Mouse (Mus musculus) lung, embryonic 14.5 days (tissue): ENCODE measurements at regions not wholly inside any gene's neighbourhood (a gene's known extent, or its start where the extent isn't known, plus 50 kb on each side); places are given as distances from the start of the nearest gene placed in this dataset.

Experiments
- ATAC-seq: fragments of 200-750 bp; cut with Nextera tagmentation; 2 replicates; pipeline ENCODE4 v1.8.0; 2017; ENCODE audit warnings: mild to moderate bottlenecking, moderate TSS enrichment, moderate library complexity; ENCODE audit not compliant: insufficient read depth
- DNase-seq: peaks from one replicate; pipeline ENCODE4 v3.0.0-alpha.2; 2015
- H3K27ac ChIP-seq: fragments of 300-500 bp; sonication (generic); 2 replicates; pipeline ENCODE4 v1.5.1; 2014; ENCODE audit warnings: low read depth, mild to moderate bottlenecking, moderate library complexity
- H3K27me3 ChIP-seq: fragments of 300-500 bp; sonication (generic); 2 replicates; pipeline ENCODE4 v1.6.1; 2014; ENCODE audit warnings: low read length, control low read depth; ENCODE audit not compliant: insufficient read depth
- H3K36me3 ChIP-seq: fragments of 300-500 bp; sonication (generic); 2 replicates; pipeline ENCODE4 v1.6.1; 2014; ENCODE audit warnings: control low read depth; ENCODE audit not compliant: insufficient read depth
- H3K4me1 ChIP-seq: fragments of 300-500 bp; sonication (generic); 2 replicates; pipeline ENCODE4 v1.6.1; 2014; ENCODE audit warnings: antibody characterized with exemption, control low read depth; ENCODE audit not compliant: insufficient read depth
- H3K4me2 ChIP-seq: fragments of 300-500 bp; sonication (generic); 2 replicates; pipeline ENCODE4 v1.6.1; 2014; ENCODE audit warnings: mild to moderate bottlenecking
- H3K4me3 ChIP-seq: fragments of 300-500 bp; sonication (generic); 2 replicates; pipeline ENCODE4 v1.5.1; 2014; ENCODE audit warnings: low read depth, low read length
- H3K9ac ChIP-seq: fragments of 300-500 bp; sonication (generic); 2 replicates; pipeline ENCODE4 v1.6.1; 2014
- H3K9me3 ChIP-seq: fragments of 300-500 bp; sonication (generic); 2 replicates; pipeline ENCODE4 v1.6.1; 2016; ENCODE audit warnings: low read depth, low read length, control low read depth
- CTCF ChIP-seq: IDR thresholded peaks from 2 replicates; pipeline ENCODE4 v1.5.1; 2016; ENCODE audit warnings: antibody characterized with exemption, low read depth
- WGBS: fragments of 180-500 bp; shearing (Covaris S2); extraction: QIAGEN DNeasy Blood & Tissue Kit; methylation state at CpG from one replicate; pipeline ENCODE4 v1.1.7; 2014; 5-methylcytosine and 5-hydroxymethylcytosine counted together

GRCm38 (mm10) chr16:78443262-78443661 lies 66.3 kb upstream of the Btg3 start:
- WGBS: 78% methylated on average over 8 of the region's 8 CpGs
- Histone ChIP-seq H3K27me3 (no peaks in the 10 kb centered on the region), H3K9me3 (no peaks in the 10 kb centered on the region), H3K4me3 (no peak overlapping the region), H3K4me1 (no peaks in the 10 kb centered on the region), H3K4me2 (no peak overlapping the region), H3K9ac (no peak overlapping the region), H3K36me3 (no peaks in the 10 kb centered on the region), H3K27ac (no peak overlapping the region)
- ATAC-seq: no peak
- no peak for DNase-seq
- TF ChIP-seq CTCF: no peak

DNA sequence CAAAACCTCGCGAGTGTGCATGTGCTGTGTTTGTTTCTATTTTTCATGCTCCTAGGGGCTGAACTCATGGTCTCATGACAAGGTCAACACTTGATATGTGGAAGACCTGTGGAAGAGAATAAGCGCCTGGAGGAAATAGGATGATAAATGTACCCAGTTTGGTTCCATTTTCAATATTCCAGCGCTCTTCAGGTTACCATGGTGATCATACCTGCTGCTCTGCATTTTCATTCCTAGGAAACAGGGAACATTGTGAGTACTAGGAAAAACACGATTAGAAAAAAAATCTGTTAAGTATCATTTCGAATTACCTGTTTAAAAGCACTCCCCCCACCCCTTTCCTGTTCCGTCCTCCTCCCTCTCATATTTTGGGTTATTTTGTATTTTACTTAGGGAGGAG lies 65.8 kb upstream of the Btg3 start:
- H3K27me3 ChIP-seq: no peaks in the 10 kb centered on the region
- ATAC-seq: no peak
- H3K27ac ChIP-seq: no peak overlapping the region

GRCm38 (mm10) chr16:78441961-78442360 lies 65.0 kb upstream of the Btg3 start:
- ATAC-seq (no peak), DNase-seq (no peak)
- H3K9ac ChIP-seq: no peak overlapping the region
- H3K27ac ChIP-seq: no peak overlapping the region
- H3K27me3 ChIP-seq: no peaks in the 10 kb centered on the region
- H3K36me3 ChIP-seq: no peaks in the 10 kb centered on the region
- no peaks in the 10 kb centered on the region for H3K4me1 ChIP-seq
- WGBS: 83% methylated on average over 6 of the region's 6 CpGs
- H3K4me2 ChIP-seq: no peak overlapping the region
- no peak for TF ChIP-seq CTCF
- H3K4me3 ChIP-seq: no peak overlapping the region
- H3K9me3 ChIP-seq: no peaks in the 10 kb centered on the region

More for the DNA sequence above, 65.8 kb upstream of the Btg3 start:
- Histone ChIP-seq H3K4me3 (no peak overlapping the region), H3K4me2 (no peak overlapping the region), H3K4me1 (no peaks in the 10 kb centered on the region), H3K9me3 (no peaks in the 10 kb centered on the region), H3K36me3 (no peaks in the 10 kb centered on the region), H3K9ac (no peak overlapping the region)
- 85% methylated on average over 7 of the region's 7 CpGs for WGBS
- no peak for TF ChIP-seq CTCF
- DNase-seq: no peak

DNA sequence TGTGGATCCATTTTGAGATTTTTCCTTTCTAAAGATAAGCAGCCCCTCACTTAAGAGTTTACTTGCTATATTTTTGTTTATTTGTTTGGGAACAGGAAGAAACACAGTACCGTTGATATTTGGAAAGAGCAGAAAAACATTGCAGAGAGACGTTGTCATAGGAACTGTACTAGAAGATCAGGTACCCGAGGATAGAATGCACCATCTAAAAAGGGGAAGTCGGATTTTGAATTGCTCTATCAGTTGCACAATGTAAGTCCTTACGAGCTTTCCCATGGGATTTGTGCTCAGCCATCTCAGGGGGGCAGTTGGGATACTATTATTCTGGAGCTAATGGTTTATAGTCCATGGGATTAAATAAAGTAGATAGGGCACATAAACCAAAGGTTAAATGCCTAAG lies 58.7 kb upstream of the Btg3 start:
- no peak for TF ChIP-seq CTCF
- H3K4me3 ChIP-seq: no peak overlapping the region
- DNase-seq (no peak), ATAC-seq (no peak)
- H3K4me1 ChIP-seq: no peaks in the 10 kb centered on the region
- WGBS: 67% methylated on average over 5 of the region's 5 CpGs
- no peaks in the 10 kb centered on the region for H3K36me3 ChIP-seq
- H3K27ac ChIP-seq: no peak overlapping the region
- no peaks in the 10 kb centered on the region for H3K9me3 ChIP-seq
- H3K27me3 ChIP-seq: no peaks in the 10 kb centered on the region
- H3K9ac ChIP-seq: no peak overlapping the region
- no peak overlapping the region for H3K4me2 ChIP-seq

DNA sequence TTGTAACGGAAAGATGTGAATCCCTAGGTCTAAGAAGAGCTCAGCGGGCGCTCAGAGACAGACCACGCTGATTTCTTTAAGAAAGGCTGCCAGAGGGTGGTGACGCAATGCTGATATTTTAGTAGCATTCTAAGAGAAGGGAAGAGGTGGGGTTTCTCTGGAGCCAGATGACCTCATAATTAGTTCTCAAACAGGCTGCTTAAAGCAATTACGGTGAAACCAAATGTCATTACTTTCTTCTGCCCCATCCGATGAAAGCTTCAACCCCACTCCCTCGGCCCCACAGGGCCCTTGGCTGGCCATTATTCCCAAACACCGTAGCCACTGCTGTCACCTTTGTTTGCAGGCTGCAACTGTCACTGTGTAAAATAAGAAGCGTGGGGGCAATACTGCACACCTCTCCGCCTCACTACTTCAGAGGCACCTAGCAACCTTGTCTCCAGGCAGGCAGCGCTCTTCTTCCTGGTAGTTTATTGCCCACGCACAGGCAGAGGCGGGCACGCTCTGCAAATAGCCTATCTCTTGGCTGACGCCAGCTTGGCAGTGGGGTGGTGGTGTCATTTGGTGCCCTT lies 50.6 kb upstream of the Btg3 start:
- Histone ChIP-seq H3K4me1 (0 out of 2 replicates have a peak, but pooled peaks cover 2% of the 10 kb centered on the region), H3K27ac (no peak overlapping the region), H3K27me3 (no peaks in the 10 kb centered on the region), H3K9ac (no peak overlapping the region; the same call in 1 of the 2 replicates), H3K36me3 (no peaks in the 10 kb centered on the region), H3K9me3 (no peaks in the 10 kb centered on the region), H3K4me2 (peak overlapping the region; percentile 29; the same call in 1 of the 2 replicates), H3K4me3 (0 out of 2 replicates have a peak overlapping the region, but pooled peaks have one; percentile 5)
- DNase-seq (peak; percentile 60), ATAC-seq (peak; percentile 58; the same call in 1 of the 2 replicates)
- WGBS: 41% methylated on average over 16 of the region's 16 CpGs
- TF ChIP-seq CTCF: no peak
